ENCODE assay signal across 8 mouse cellular contexts in the genomic region with DNA sequence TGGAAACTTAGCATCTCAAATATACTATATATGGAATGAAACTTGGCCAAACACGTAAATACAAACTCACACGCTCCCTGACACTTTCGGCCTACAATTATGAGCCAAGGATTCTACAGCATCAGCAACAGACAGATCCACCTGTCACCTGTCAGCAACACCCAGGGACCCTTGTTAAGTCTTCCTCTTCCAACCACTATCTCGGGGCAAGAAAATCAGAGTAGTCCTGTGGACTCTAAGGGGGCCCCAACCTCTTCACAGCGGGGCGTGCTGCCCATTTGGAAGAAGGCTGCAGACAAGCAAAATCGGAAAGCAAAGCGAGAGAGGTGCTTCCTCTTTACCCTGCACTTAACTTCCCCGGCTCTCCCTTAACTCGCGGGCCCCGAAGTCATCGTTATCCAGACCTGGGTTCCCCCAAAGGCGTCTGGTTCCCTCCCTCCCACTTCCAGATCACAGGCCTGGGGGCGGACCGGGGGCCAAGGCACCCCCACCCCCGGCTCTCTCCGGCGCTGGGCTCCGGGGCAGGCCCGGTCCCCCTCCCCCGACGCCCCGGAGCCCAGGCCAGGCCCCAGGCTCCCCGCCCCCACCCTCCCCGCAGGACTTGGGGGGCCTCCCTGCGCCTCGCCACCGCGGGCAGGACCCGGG. TPM values are rescaled to one million over a fixed set of nuclear protein-coding genes. Genes with fewer than 3 reads are reported as not detected.
DNase-seq lines count a peak whose midpoint lies in the region; ATAC-seq and TF ChIP-seq lines count a peak whose summit lies in the region.

No protein-coding gene starts in this region.

- 2% methylated on average over 26 of the region's 31 CpGs for WGBS in intestine, embryonic 16.5 days
- WGBS in limb, embryonic 14.5 days, result 0% methylated on average over 18 of the region's 31 CpGs
- WGBS in midbrain, embryonic 15.5 days, result under 1% methylated on average over 21 of the region's 31 CpGs
- 2% methylated on average over 30 of the region's 31 CpGs for WGBS in spleen, adult 2 months

- no peaks in the 10 kb centered on the region for H3K36me3 ChIP-seq in intestine, embryonic 16.5 days (ENCODE audit: control insufficient read depth, insufficient read depth, low read length)
- no peaks in the 10 kb centered on the region for H3K36me3 ChIP-seq in limb, embryonic 14.5 days (ENCODE audit: control insufficient read depth, insufficient read depth, low read length)
- H3K36me3 ChIP-seq in midbrain, embryonic 15.5 days (replicated peaks), result no peaks in the 10 kb centered on the region
- no peaks in the 10 kb centered on the region for H3K36me3 ChIP-seq in spleen, adult 2 months (ENCODE audit: control insufficient read depth, insufficient read depth, low read length)

- peak overlapping the region; percentile 99 for H3K9ac ChIP-seq in intestine, embryonic 16.5 days (ENCODE audit: low read depth, low read length)
- H3K9ac ChIP-seq in limb, embryonic 14.5 days (ENCODE audit: low read depth, low read length, severe bottlenecking), result peak overlapping the region; percentile 99
- peak overlapping the region; percentile 98 for H3K9ac ChIP-seq in midbrain, embryonic 15.5 days

- H3K9me3 ChIP-seq in intestine, embryonic 16.5 days (ENCODE audit: control insufficient read depth, low read length), result no peaks in the 10 kb centered on the region
- H3K9me3 ChIP-seq in limb, embryonic 14.5 days (ENCODE audit: control insufficient read depth, low read length), result no peaks in the 10 kb centered on the region
- H3K9me3 ChIP-seq in midbrain, embryonic 15.5 days, result no peaks in the 10 kb centered on the region

- peaks cover 7% of the 10 kb centered on the region for H3K4me1 ChIP-seq in intestine, embryonic 16.5 days (ENCODE audit: control insufficient read depth, insufficient read depth, low read length)
- peaks cover 12% of the 10 kb centered on the region for H3K4me1 ChIP-seq in limb, embryonic 14.5 days (ENCODE audit: control insufficient read depth, insufficient read depth, low read length)
- peaks cover 29% of the 10 kb centered on the region for H3K4me1 ChIP-seq in midbrain, embryonic 15.5 days
- H3K4me1 ChIP-seq in spleen, adult 2 months (ENCODE audit: control insufficient read depth, insufficient read depth, insufficient read length), result peaks cover 6% of the 10 kb centered on the region

- peak overlapping the region; percentile 97 for H3K27ac ChIP-seq in intestine, embryonic 16.5 days (ENCODE audit: low read length)
- H3K27ac ChIP-seq in limb, embryonic 14.5 days (replicated peaks; ENCODE audit: low read depth, low read length), result peak overlapping the region; percentile 99
- peak overlapping the region; percentile 99 for H3K27ac ChIP-seq in midbrain, embryonic 15.5 days
- peak overlapping the region; percentile 86 for H3K27ac ChIP-seq in spleen, adult 2 months (ENCODE audit: insufficient read depth, low read length)

- no peak for TF ChIP-seq CTCF in spleen, adult 2 months (IDR thresholded peaks at IDR 0.05; ENCODE audit: extremely low read depth, insufficient read depth, insufficient read length, insufficient replicate concordance)

- ATAC-seq in granulocyte monocyte progenitor cell, adult 5-6 weeks (replicated peaks; ENCODE audit: poor library complexity, severe bottlenecking), result peak; percentile 68
- peak; percentile 34 for ATAC-seq in intestine, embryonic 16.5 days
- peak; percentile 13 for ATAC-seq in limb, embryonic 14.5 days (ENCODE audit: low FRiP score, low read depth)
- ATAC-seq in midbrain, embryonic 15.5 days (replicated peaks), result no peak; the same call in 1 of the 2 replicates

- TF ChIP-seq POLR2A in limb, embryonic 14.5 days (IDR thresholded peaks at IDR 0.05; ENCODE audit: borderline replicate concordance, extremely low read depth, insufficient read depth, insufficient read length), result 0 out of 2 replicates have a peak, but pooled peaks have one; percentile 15
- TF ChIP-seq POLR2A in spleen, adult 2 months (IDR thresholded peaks at IDR 0.05; ENCODE audit: low read depth, low read length), result no peak

- H3K4me3 ChIP-seq in intestine, embryonic 16.5 days (ENCODE audit: low read length), result peak overlapping the region; percentile 91
- H3K4me3 ChIP-seq in limb, embryonic 14.5 days (replicated peaks; ENCODE audit: low read length), result peak overlapping the region; percentile 93
- H3K4me3 ChIP-seq in midbrain, embryonic 15.5 days, result peak overlapping the region; percentile 99
- peak overlapping the region; percentile 93 for H3K4me3 ChIP-seq in spleen, adult 2 months (ENCODE audit: extremely low read depth, insufficient read depth, insufficient read length)

- no peaks in the 10 kb centered on the region for H3K27me3 ChIP-seq in intestine, embryonic 16.5 days (replicated peaks; ENCODE audit: control insufficient read depth, insufficient read depth, low read length)
- H3K27me3 ChIP-seq in limb, embryonic 14.5 days (ENCODE audit: control insufficient read depth, insufficient read depth, low read length), result no peaks in the 10 kb centered on the region
- no peaks in the 10 kb centered on the region for H3K27me3 ChIP-seq in midbrain, embryonic 15.5 days (replicated peaks)
- no peaks in the 10 kb centered on the region for H3K27me3 ChIP-seq in spleen, adult 2 months (ENCODE audit: control insufficient read depth, insufficient read depth, low read length)

- peak overlapping the region; percentile 74 for H3K4me2 ChIP-seq in intestine, embryonic 16.5 days (ENCODE audit: low read depth, low read length)
- H3K4me2 ChIP-seq in limb, embryonic 14.5 days (replicated peaks; ENCODE audit: low read depth, low read length, severe bottlenecking), result peak overlapping the region; percentile 82
- peak overlapping the region; percentile 73 for H3K4me2 ChIP-seq in midbrain, embryonic 15.5 days

- DNase-seq in urinary bladder, adult 18-20 months (ENCODE audit: low spot score in 2 of 2), result peak; percentile 16 to 50
- no peak for DNase-seq in urinary bladder, postnatal 10 days (ENCODE audit: low spot score)
- DNase-seq in embryo, embryonic 10.5 days (ENCODE audit: low spot score), result peak; percentile 55
- DNase-seq in limb, embryonic 14.5 days (ENCODE audit: low spot score), result peak; percentile 31
- peak; percentile 28 to 59 for DNase-seq in spleen, adult 2 months (ENCODE audit: low read depth in 1 of 2, low spot score in 2 of 2)

RNA-seq across cellular contexts. Expression of a gene that starts 0.9 kb away (rescaled TPM):
- 97.2 and 121 TPM in 2 replicates for total RNA-seq in granulocyte monocyte progenitor cell, adult 5-6 weeks (2014; fragmentation: Nextera tagmentation)
- 52.1 and 58.9 TPM in 2 replicates for total RNA-seq in granulocyte monocyte progenitor cell, adult 5-6 weeks (2017)
- 12.8 and 12.9 TPM in 2 replicates for polyA plus RNA-seq in intestine, embryonic 16.5 days (2015; fragmentation: Nextera tagmentation; extraction: Ambion mirVana)
- polyA plus RNA-seq in limb, embryonic 14.5 days (2012; rRNA removed), result 75.3 and 94.7 TPM in 2 replicates
- polyA plus RNA-seq in limb, embryonic 14.5 days (2014; fragmentation: Nextera tagmentation; extraction: Ambion mirVana), result 36.2 and 39.4 TPM in 2 replicates
- polyA plus RNA-seq in midbrain, embryonic 15.5 days (2015; fragmentation: Nextera tagmentation; extraction: Ambion mirVana), result 13.1 and 13.7 TPM in 2 replicates
- 30.0 and 31.8 TPM in 2 replicates for polyA plus RNA-seq in spleen, adult 2 months (2012; rRNA removed)
